ENCODE assay signal across 8 mouse cellular contexts in genomic region chr2:144369511-144369910, GRCm38 (mm10). TPM values are rescaled to one million over a fixed set of nuclear protein-coding genes. Genes with fewer than 3 reads are reported as not detected.
DNase-seq lines count a peak whose midpoint lies in the region; ATAC-seq and TF ChIP-seq lines count a peak whose summit lies in the region.

No protein-coding gene starts in this region.

- H3K27ac ChIP-seq in heart, embryonic 13.5 days (replicated peaks) = peak overlapping the region; percentile 97
- peak overlapping the region; percentile 92; the same call in 1 of the 2 replicates for H3K27ac ChIP-seq in bone marrow, adult 2 months (ENCODE audit: control insufficient read depth, insufficient read depth, low read depth, low read length, poor library complexity)
- peak overlapping the region; percentile 92 for H3K27ac ChIP-seq in hindbrain, embryonic 11.5 days (ENCODE audit: low read depth, low read length)
- peak overlapping the region; percentile 92 for H3K27ac ChIP-seq in liver, embryonic 16.5 days (ENCODE audit: low read length)

- peak overlapping the region; percentile 79 for H3K4me2 ChIP-seq in heart, embryonic 13.5 days
- peak overlapping the region; percentile 37 for H3K4me2 ChIP-seq in hindbrain, embryonic 11.5 days (replicated peaks; ENCODE audit: low read depth, low read length)
- peak overlapping the region; percentile 87 for H3K4me2 ChIP-seq in liver, embryonic 16.5 days (ENCODE audit: low read depth, low read length)

- TF ChIP-seq POLR2A in bone marrow, adult 2 months (IDR thresholded peaks at IDR 0.05; ENCODE audit: borderline replicate concordance, control insufficient read depth, low read depth, low read length) = no peak

- H3K4me1 ChIP-seq in heart, embryonic 13.5 days = peaks cover 26% of the 10 kb centered on the region
- no peaks in the 10 kb centered on the region for H3K4me1 ChIP-seq in bone marrow, adult 2 months (ENCODE audit: control insufficient read depth, insufficient read depth, low read length)
- no peaks in the 10 kb centered on the region; the same call in 1 of the 2 replicates for H3K4me1 ChIP-seq in hindbrain, embryonic 11.5 days (replicated peaks; ENCODE audit: control insufficient read depth, insufficient read depth, low read length)
- peaks cover 19% of the 10 kb centered on the region for H3K4me1 ChIP-seq in liver, embryonic 16.5 days (ENCODE audit: control insufficient read depth, low read depth, low read length)

- no peak for TF ChIP-seq CTCF in bone marrow, adult 2 months (IDR thresholded peaks at IDR 0.05; ENCODE audit: control insufficient read depth, insufficient read depth, low read length)

- no peaks in the 10 kb centered on the region for H3K9me3 ChIP-seq in heart, embryonic 13.5 days
- H3K9me3 ChIP-seq in hindbrain, embryonic 11.5 days (ENCODE audit: control insufficient read depth, low read length) = no peaks in the 10 kb centered on the region
- H3K9me3 ChIP-seq in liver, embryonic 16.5 days (replicated peaks; ENCODE audit: control insufficient read depth, low read length) = no peaks in the 10 kb centered on the region

- peak overlapping the region; percentile 86 for H3K4me3 ChIP-seq in heart, embryonic 13.5 days
- peak overlapping the region; percentile 92 for H3K4me3 ChIP-seq in bone marrow, adult 2 months (replicated peaks; ENCODE audit: control insufficient read depth, low read depth, low read length)
- peak overlapping the region; percentile 82 for H3K4me3 ChIP-seq in hindbrain, embryonic 11.5 days (ENCODE audit: low read depth, low read length)
- H3K4me3 ChIP-seq in liver, embryonic 16.5 days (ENCODE audit: low read depth, low read length) = peak overlapping the region; percentile 94

- H3K27me3 ChIP-seq in heart, embryonic 13.5 days (replicated peaks) = no peaks in the 10 kb centered on the region
- no peaks in the 10 kb centered on the region for H3K27me3 ChIP-seq in hindbrain, embryonic 11.5 days (ENCODE audit: control insufficient read depth, insufficient read depth, low read length)
- H3K27me3 ChIP-seq in liver, embryonic 16.5 days (ENCODE audit: control insufficient read depth, insufficient read depth, low read depth, low read length) = no peaks in the 10 kb centered on the region

- no peak for DNase-seq in heart, adult 9 months (ENCODE audit: low spot score in 2 of 2)
- DNase-seq in hindbrain, embryonic 11.5 days (ENCODE audit: low spot score) = no peak
- no peak for DNase-seq in gastrocnemius, postnatal 14 days
- no peak for DNase-seq in adrenal gland, adult 2 months
- no peak for DNase-seq in cerebellum, adult 9-11 months

- H3K9ac ChIP-seq in heart, embryonic 13.5 days = peak overlapping the region; percentile 95
- H3K9ac ChIP-seq in hindbrain, embryonic 11.5 days (ENCODE audit: low read depth, low read length) = peak overlapping the region; percentile 86
- H3K9ac ChIP-seq in liver, embryonic 16.5 days (ENCODE audit: low read depth, low read length) = peak overlapping the region; percentile 91

- intact Hi-C loops in gastrocnemius, postnatal 14 days (cut with DNase I; ENCODE audit: low total_unique reads) = no loop called here

- H3K36me3 ChIP-seq in heart, embryonic 13.5 days = peaks cover 16% of the 10 kb centered on the region
- no peaks in the 10 kb centered on the region for H3K36me3 ChIP-seq in hindbrain, embryonic 11.5 days (ENCODE audit: control insufficient read depth, insufficient read depth, low read length)
- peaks cover 7% of the 10 kb centered on the region for H3K36me3 ChIP-seq in liver, embryonic 16.5 days (ENCODE audit: control insufficient read depth, insufficient read depth)

- 2% methylated on average over 12 of the region's 12 CpGs for WGBS in heart, embryonic 13.5 days
- WGBS in bone marrow, adult 2 months = under 1% methylated on average over 12 of the region's 12 CpGs
- WGBS in hindbrain, embryonic 11.5 days = 2% methylated on average over 12 of the region's 12 CpGs
- WGBS in liver, embryonic 16.5 days (ENCODE audit: insufficient replicate concordance) = 1% methylated on average over 12 of the region's 12 CpGs

- ATAC-seq in heart, embryonic 13.5 days (ENCODE audit: extremely low read depth, insufficient number of reproducible peaks, low FRiP score, low TSS enrichment) = no peak
- ATAC-seq in hindbrain, embryonic 11.5 days (ENCODE audit: low FRiP score) = peak; percentile 44; the same call in 1 of the 2 replicates
- ATAC-seq in liver, embryonic 16.5 days (ENCODE audit: low read depth) = no peak

RNA-seq across cellular contexts. Expression of gene Pet117, which starts 0.7 kb away (rescaled TPM):
- 0.90 and 1.3 TPM in 2 replicates for polyA plus RNA-seq in heart, embryonic 13.5 days (2015; fragmentation: Nextera tagmentation; extraction: Ambion mirVana)
- 1.7 TPM in 1 of 2 replicates, not detected in the other for polyA plus RNA-seq in bone marrow, adult 2 months (2011; ENCODE audit: insufficient read depth, insufficient read length, low replicate concordance, missing spikeins)
- polyA plus RNA-seq in hindbrain, embryonic 11.5 days (2014; fragmentation: Nextera tagmentation; extraction: Ambion mirVana) = 0.94 and 1.9 TPM in 2 replicates
- 0.63 and 1.1 TPM in 2 replicates for polyA plus RNA-seq in liver, embryonic 16.5 days (2015; fragmentation: Nextera tagmentation; extraction: Ambion mirVana)
- 1 to 10 TPM; 5.7 to 6.5 TPM for total RNA-seq in gastrocnemius, postnatal 14 days (2021)
- 1 to 10 TPM; 2.4 to 6.8 TPM for total RNA-seq in adrenal gland, adult 2 months (2021)
- not detected in 2 replicates for polyA plus RNA-seq in adrenal gland, adult 2 months (2012; rRNA removed)

RNA-seq across cellular contexts. Expression of gene Kat14, which starts 0.7 kb away (rescaled TPM):
- 24.7 and 27.9 TPM in 2 replicates for polyA plus RNA-seq in heart, embryonic 13.5 days (2015; fragmentation: Nextera tagmentation; extraction: Ambion mirVana)
- polyA plus RNA-seq in bone marrow, adult 2 months (2011; ENCODE audit: insufficient read depth, insufficient read length, low replicate concordance, missing spikeins) = 17.5 and 20.0 TPM in 2 replicates
- polyA plus RNA-seq in hindbrain, embryonic 11.5 days (2014; fragmentation: Nextera tagmentation; extraction: Ambion mirVana) = 30.8 and 31.0 TPM in 2 replicates
- 12.9 and 15.3 TPM in 2 replicates for polyA plus RNA-seq in liver, embryonic 16.5 days (2015; fragmentation: Nextera tagmentation; extraction: Ambion mirVana)
- 10 to 100 TPM; 15.4 to 18.8 TPM for total RNA-seq in gastrocnemius, postnatal 14 days (2021)
- total RNA-seq in adrenal gland, adult 2 months (2021) = 10 to 100 TPM; 24.5 to 25.7 TPM
- 11.2 and 13.7 TPM in 2 replicates for polyA plus RNA-seq in adrenal gland, adult 2 months (2012; rRNA removed)

RNA-seq across cellular contexts. Expression of gene Ovol2, which starts 37.6 kb away (rescaled TPM):
- polyA plus RNA-seq in heart, embryonic 13.5 days (2015; fragmentation: Nextera tagmentation; extraction: Ambion mirVana) = 0.13 and 0.24 TPM in 2 replicates
- polyA plus RNA-seq in bone marrow, adult 2 months (2011; ENCODE audit: insufficient read depth, insufficient read length, low replicate concordance, missing spikeins) = 0.97 TPM in 1 of 2 replicates, not detected in the other
- 0.25 and 0.28 TPM in 2 replicates for polyA plus RNA-seq in hindbrain, embryonic 11.5 days (2014; fragmentation: Nextera tagmentation; extraction: Ambion mirVana)
- 0.06 TPM in 1 of 2 replicates, not detected in the other for polyA plus RNA-seq in liver, embryonic 16.5 days (2015; fragmentation: Nextera tagmentation; extraction: Ambion mirVana)
- total RNA-seq in gastrocnemius, postnatal 14 days (2021) = not detected
- not detected for total RNA-seq in adrenal gland, adult 2 months (2021)
- not detected in 2 replicates for polyA plus RNA-seq in adrenal gland, adult 2 months (2012; rRNA removed)

Comparison
In these comparisons a context has a peak if more than half of its experiments do, and no peak if none do; other contexts are left out.
1. H3K4me2 ChIP-seq: peak in every context shown above with its lines; median percentile 87 in liver, embryonic 16.5 days; 79 in heart, embryonic 13.5 days; 37 in hindbrain, embryonic 11.5 days.